Mouse (Mus musculus) forebrain, embryonic 16.5 days (tissue): ENCODE measurements around the gene Zic2. TPM values are rescaled to one million over a fixed set of nuclear protein-coding genes. Genes with fewer than 3 reads are reported as not detected.

Experiments used
- ATAC-seq: fragments of 200-750 bp; cut with Nextera tagmentation; 2 replicates; pipeline ENCODE4 v1.8.0; 2017; ENCODE audit warnings: mild to moderate bottlenecking, moderate library complexity
- H3K27ac ChIP-seq: fragments of 300-500 bp; sonication (generic); 2 replicates; pipeline ENCODE4 v1.5.1; 2014; ENCODE audit warnings: low read length, control low read depth
- H3K27me3 ChIP-seq: fragments of 300-500 bp; sonication (generic); replicated peaks from 2 replicates; pipeline ENCODE4 v1.6.1; 2014; ENCODE audit warnings: low read length; ENCODE audit not compliant: control insufficient read depth, insufficient read depth
- H3K36me3 ChIP-seq: fragments of 300-500 bp; sonication (generic); 2 replicates; pipeline ENCODE4 v1.6.1; 2014; ENCODE audit not compliant: control insufficient read depth, insufficient read depth
- H3K4me1 ChIP-seq: fragments of 300-500 bp; sonication (generic); replicated peaks from 2 replicates; pipeline ENCODE4 v1.6.1; 2014; ENCODE audit warnings: low read length; ENCODE audit not compliant: control insufficient read depth, insufficient read depth
- H3K4me2 ChIP-seq: fragments of 300-500 bp; sonication (generic); 2 replicates; pipeline ENCODE4 v1.6.1; 2014; ENCODE audit warnings: mild to moderate bottlenecking, low read length, control low read depth
- H3K4me3 ChIP-seq: fragments of 300-500 bp; sonication (generic); replicated peaks from 2 replicates; pipeline ENCODE4 v1.5.1; 2014; ENCODE audit warnings: mild to moderate bottlenecking, low read length, control low read depth
- H3K9ac ChIP-seq: fragments of 300-500 bp; sonication (generic); replicated peaks from 2 replicates; pipeline ENCODE4 v1.6.1; 2014; ENCODE audit warnings: low read depth, low read length, control low read depth
- H3K9me3 ChIP-seq: fragments of 300-500 bp; sonication (generic); 2 replicates; pipeline ENCODE4 v1.6.1; 2016; ENCODE audit warnings: low read length; ENCODE audit not compliant: control insufficient read depth
- WGBS: fragments of 180-500 bp; shearing (Covaris S2); extraction: QIAGEN DNeasy Blood & Tissue Kit; methylation state at CpG from one replicate; pipeline ENCODE4 v1.1.7; 2014; 5-methylcytosine and 5-hydroxymethylcytosine counted together
- polyA plus RNA-seq: library from polyadenylated mRNA; unstranded; fragments of >200 nt; fragmentation: Nextera tagmentation; extraction: Ambion mirVana; gene quantifications from 2 replicates; pipeline ENCODE4 v1.2.1, GENCODE M21; 2015

The Zic2 gene
- polyA plus RNA-seq, result 4.4 and 5.6 TPM in 2 replicates

DNA sequence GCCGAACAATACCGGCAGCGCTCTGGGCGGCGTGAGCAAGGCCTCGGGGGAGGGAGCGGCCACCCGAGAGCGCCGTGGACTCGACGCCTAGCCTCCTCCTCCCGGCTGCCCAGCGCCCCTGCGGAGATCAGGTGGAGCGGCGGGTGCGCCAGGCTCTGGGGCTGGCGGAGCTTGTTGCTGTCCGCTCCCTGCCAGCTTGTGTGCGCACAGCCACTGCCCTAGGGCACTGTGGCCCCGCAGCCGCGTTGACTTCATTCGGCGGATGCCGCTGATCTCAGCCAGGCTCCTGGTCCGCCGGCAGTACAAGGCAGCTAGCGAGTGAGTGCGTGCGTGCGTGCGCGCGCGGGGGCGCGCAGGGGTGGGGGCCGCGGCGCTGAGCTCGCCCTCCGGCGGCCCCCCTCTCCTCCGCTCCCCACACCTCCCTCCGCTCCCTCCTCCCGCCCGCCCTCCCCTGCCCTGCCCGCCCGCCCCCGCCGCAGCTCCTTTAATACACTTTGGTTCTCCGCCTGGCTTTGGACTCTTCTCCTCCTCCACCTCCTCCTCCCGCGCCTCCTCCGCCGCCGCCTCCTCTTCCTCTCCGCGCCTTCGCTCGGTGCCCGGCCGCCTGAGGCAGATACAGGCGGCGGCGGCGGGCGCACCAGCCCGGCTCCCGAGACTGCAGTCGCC lies at the start of gene Zic2:
Zic2 (plus strand) TSS at position 545 of the 666 bp plus-strand sequence.
- peak within 1 kb of the TSS; percentile 56 for H3K4me3 ChIP-seq
- peak within 1 kb of the TSS; percentile 74 for H3K4me2 ChIP-seq
- no peaks in the 10 kb centered on the region for H3K9me3 ChIP-seq
- peak; percentile 71 for ATAC-seq
- H3K36me3 ChIP-seq, result no peaks in the 10 kb centered on the region
- H3K9ac ChIP-seq, result peak within 1 kb of the TSS; percentile 71
- H3K27ac ChIP-seq, result peak within 1 kb of the TSS; percentile 91
- H3K27me3 ChIP-seq, result peaks cover 13% of the 10 kb centered on the region
- 0% methylated on average over 35 of the region's 73 CpGs for WGBS
- peaks cover 31% of the 10 kb centered on the region for H3K4me1 ChIP-seq

GRCm38 (mm10) chr14:122426529-122427203 lies 48.6 kb upstream of the Zic2 start:
- Histone ChIP-seq H3K27me3 (no peaks in the 10 kb centered on the region), H3K4me2 (no peak overlapping the region), H3K9ac (no peak overlapping the region), H3K27ac (no peak overlapping the region), H3K4me3 (no peak overlapping the region), H3K36me3 (no peaks in the 10 kb centered on the region), H3K9me3 (no peaks in the 10 kb centered on the region), H3K4me1 (0 out of 2 replicates have a peak, but pooled peaks cover 4% of the 10 kb centered on the region)
- ATAC-seq, result no peak
- 53% methylated on average over 10 of the region's 10 CpGs for WGBS

GRCm38 (mm10) chr14:122427204-122427560 lies 48.1 kb upstream of the Zic2 start:
- Histone ChIP-seq H3K27me3 (no peaks in the 10 kb centered on the region), H3K4me3 (no peak overlapping the region), H3K36me3 (no peaks in the 10 kb centered on the region), H3K4me1 (0 out of 2 replicates have a peak, but pooled peaks cover 4% of the 10 kb centered on the region), H3K27ac (no peak overlapping the region), H3K9me3 (no peaks in the 10 kb centered on the region), H3K4me2 (no peak overlapping the region), H3K9ac (no peak overlapping the region)
- ATAC-seq, result no peak
- whole genome bisulfite sequencing, result 52% methylated on average over 8 of the region's 8 CpGs

DNA sequence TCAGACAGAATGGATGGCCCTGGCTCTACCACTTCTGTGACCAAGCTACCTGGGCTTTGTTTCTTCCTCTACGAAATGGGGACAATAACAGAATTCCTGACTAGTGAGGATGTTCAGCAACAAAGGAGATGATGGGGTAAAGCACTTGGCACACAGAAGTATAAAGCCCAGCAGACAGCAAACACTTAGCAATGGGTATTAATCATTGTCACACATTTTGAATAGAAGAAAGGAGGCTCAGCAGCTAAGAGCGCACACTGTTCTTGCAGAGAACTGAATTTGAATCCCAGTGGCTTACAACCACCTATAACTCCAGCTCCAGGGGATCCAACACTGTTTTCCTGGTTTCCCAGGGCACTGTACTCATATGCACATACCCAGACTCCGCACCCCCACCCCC lies 47.6 kb upstream of the Zic2 start:
- H3K4me3 ChIP-seq, result no peak overlapping the region
- no peak overlapping the region for H3K27ac ChIP-seq
- no peaks in the 10 kb centered on the region for H3K9me3 ChIP-seq
- no peaks in the 10 kb centered on the region for H3K27me3 ChIP-seq
- H3K36me3 ChIP-seq, result no peaks in the 10 kb centered on the region
- 0 out of 2 replicates have a peak, but pooled peaks cover 4% of the 10 kb centered on the region for H3K4me1 ChIP-seq
- H3K4me2 ChIP-seq, result no peak overlapping the region
- no peak overlapping the region for H3K9ac ChIP-seq
- ATAC-seq, result no peak
- 88% methylated on average over 3 of the region's 3 CpGs for WGBS

GRCm38 (mm10) chr14:122432558-122432957 lies 42.7 kb upstream of the Zic2 start:
- ATAC-seq, result no peak
- H3K9me3 ChIP-seq, result no peaks in the 10 kb centered on the region
- H3K4me3 ChIP-seq, result no peak overlapping the region
- WGBS, result 56% methylated on average over 3 of the region's 3 CpGs
- no peaks in the 10 kb centered on the region for H3K36me3 ChIP-seq
- H3K27ac ChIP-seq, result no peak overlapping the region
- no peaks in the 10 kb centered on the region for H3K4me1 ChIP-seq
- no peaks in the 10 kb centered on the region for H3K27me3 ChIP-seq
- H3K9ac ChIP-seq, result no peak overlapping the region
- H3K4me2 ChIP-seq, result no peak overlapping the region

DNA sequence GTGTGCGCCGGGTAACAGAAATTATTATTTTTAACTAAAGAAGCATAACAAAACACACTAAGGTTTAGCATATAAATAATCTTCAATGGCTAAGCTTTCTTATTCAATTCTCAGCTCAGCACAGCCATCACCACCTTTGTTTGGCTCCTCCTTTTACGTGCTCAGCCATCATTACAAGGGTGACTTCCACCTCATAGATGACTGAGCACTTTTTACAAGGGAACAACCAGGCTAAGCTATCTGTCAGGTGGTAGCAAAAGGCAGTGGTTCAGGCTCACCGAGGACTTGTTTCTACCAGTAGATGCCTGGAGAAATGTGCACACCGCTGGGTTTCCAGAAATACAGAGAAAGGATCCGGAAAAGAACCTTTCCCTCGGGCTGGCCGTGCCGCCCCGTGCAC lies 41.2 kb upstream of the Zic2 start:
- Histone ChIP-seq H3K4me2 (no peak overlapping the region), H3K4me1 (no peaks in the 10 kb centered on the region), H3K36me3 (no peaks in the 10 kb centered on the region), H3K9ac (no peak overlapping the region), H3K4me3 (no peak overlapping the region), H3K27ac (no peak overlapping the region), H3K9me3 (no peaks in the 10 kb centered on the region), H3K27me3 (no peaks in the 10 kb centered on the region)
- WGBS, result 87% methylated on average over 10 of the region's 10 CpGs
- ATAC-seq, result no peak

DNA sequence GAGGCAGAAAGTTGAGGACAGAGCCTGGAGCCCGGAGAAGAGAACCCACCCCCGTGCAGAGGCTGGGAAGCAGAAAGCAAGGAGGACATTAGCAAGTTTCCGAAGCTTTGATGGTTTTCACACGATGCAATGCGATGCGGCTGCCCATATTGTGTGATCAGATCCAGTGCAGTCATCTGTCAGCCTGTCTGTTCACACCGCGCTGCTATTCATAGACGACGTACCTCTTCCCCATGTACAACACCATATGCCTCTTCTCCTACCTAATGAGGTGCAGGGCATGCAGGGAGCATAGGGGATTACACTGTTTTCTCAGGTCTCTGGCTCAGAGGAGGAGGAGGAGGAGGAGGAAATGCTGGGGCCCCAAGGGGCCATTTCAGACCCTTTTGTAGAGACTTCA lies 38.4 kb upstream of the Zic2 start:
- Histone ChIP-seq H3K4me1 (no peaks in the 10 kb centered on the region), H3K27ac (no peak overlapping the region), H3K9me3 (no peaks in the 10 kb centered on the region), H3K36me3 (no peaks in the 10 kb centered on the region), H3K9ac (no peak overlapping the region), H3K4me2 (no peak overlapping the region), H3K27me3 (no peaks in the 10 kb centered on the region), H3K4me3 (no peak overlapping the region)
- WGBS, result 48% methylated on average over 10 of the region's 10 CpGs
- peak; percentile 88 for ATAC-seq

DNA sequence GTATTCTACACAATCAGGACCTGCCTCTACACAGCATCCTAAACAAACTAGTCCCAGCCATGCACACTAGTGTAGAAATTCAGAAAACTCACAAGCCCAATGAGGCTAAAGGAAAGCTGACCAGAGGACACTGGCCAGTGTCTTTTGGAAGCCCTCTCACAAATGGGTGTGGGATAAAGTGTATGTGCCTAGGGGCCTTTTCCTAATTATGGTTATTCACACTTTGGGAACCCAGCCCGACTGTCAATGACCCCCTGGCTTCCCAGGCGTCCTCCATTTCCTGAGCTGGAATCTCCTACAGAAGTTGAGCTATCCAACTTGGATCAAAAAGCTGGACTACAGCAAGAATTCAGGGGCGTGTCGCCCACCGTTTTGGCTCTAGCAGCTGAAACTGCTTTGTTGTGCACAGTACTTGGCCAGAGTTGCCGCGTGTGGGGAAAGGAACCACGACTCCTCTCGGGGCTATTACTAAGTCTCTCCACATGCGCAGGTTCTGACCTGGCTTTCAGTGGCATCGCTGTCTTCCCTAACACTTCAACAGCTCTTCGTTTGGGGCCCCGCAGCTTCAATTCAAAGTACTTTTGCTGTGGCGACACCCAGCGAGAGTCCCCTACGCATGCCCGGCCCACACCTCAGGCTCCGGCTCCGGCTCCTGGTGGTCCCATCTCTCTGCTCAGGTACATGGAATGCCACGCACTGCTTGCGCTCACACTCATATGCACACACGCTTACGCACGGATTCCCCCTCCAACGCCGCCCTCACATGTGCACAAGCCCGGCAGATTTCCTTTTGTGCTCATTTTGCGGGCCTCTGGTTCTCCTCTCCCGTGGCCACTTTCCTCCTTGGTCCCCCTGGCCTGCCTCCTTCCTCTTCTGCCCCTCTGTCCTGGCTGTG lies 25.4 kb upstream of the Zic2 start:
- no peaks in the 10 kb centered on the region for H3K36me3 ChIP-seq
- H3K4me2 ChIP-seq, result peak overlapping the region; percentile 54
- peak overlapping the region; percentile 20 for H3K27ac ChIP-seq
- no peaks in the 10 kb centered on the region for H3K9me3 ChIP-seq
- ATAC-seq, result no peak
- H3K9ac ChIP-seq, result peak overlapping the region; percentile 47
- peaks cover 26% of the 10 kb centered on the region for H3K27me3 ChIP-seq
- H3K4me1 ChIP-seq, result peaks cover 37% of the 10 kb centered on the region
- WGBS, result 3% methylated on average over 29 of the region's 29 CpGs
- peak overlapping the region; percentile 42 for H3K4me3 ChIP-seq
